Mouse (Mus musculus) myocyte (in vitro differentiated cells): ENCODE measurements at regions not wholly inside any gene's neighbourhood (a gene's known extent, or its start where the extent isn't known, plus 50 kb on each side); places are given as distances from the start of the nearest gene placed in this dataset.

Experiments
- H3K27me3 ChIP-seq: one replicate; pipeline ENCODE4 v1.6.1; 2011; ENCODE audit not compliant: control insufficient read depth, insufficient read depth, insufficient read length
- H3K36me3 ChIP-seq: one replicate; pipeline ENCODE4 v1.6.1; 2011; ENCODE audit not compliant: control insufficient read depth, insufficient read depth
- H3K4me2 ChIP-seq: one replicate; pipeline ENCODE4 v1.6.1; 2011; ENCODE audit warnings: low read depth, control low read depth
- H3K4me3 ChIP-seq: one replicate; pipeline ENCODE4 v1.5.1; 2011; ENCODE audit warnings: mild to moderate bottlenecking, control low read depth, moderate library complexity
- H3K79me2 ChIP-seq: one replicate; pipeline ENCODE4 v1.6.1; 2011; ENCODE audit not compliant: control insufficient read depth, insufficient read depth
- H3ac ChIP-seq: one replicate; pipeline ENCODE4 v1.6.1; 2011; ENCODE audit not compliant: control insufficient read depth, insufficient read length
- CEBPB ChIP-seq: IDR thresholded peaks from 2 replicates; pipeline ENCODE4 v1.6.1; 2011; ENCODE audit warnings: mild to moderate bottlenecking, moderate library complexity; ENCODE audit not compliant: poor library complexity, insufficient read depth, severe bottlenecking
- E2F4 ChIP-seq: IDR thresholded peaks from one replicate; pipeline ENCODE4 v1.6.1; 2011; ENCODE audit warnings: mild to moderate bottlenecking, control low read depth, moderate library complexity; ENCODE audit not compliant: insufficient read depth
- MAX ChIP-seq: IDR thresholded peaks from one replicate; pipeline ENCODE4 v1.6.1; 2011; ENCODE audit warnings: low read depth, mild to moderate bottlenecking, control low read depth
- MYOD1 ChIP-seq, 3 experiments: IDR thresholded peaks; one replicate each; pipeline ENCODE4 v1.6.1; 2011; ENCODE audit warnings: control low read depth in 2 of 3, low read depth in 2 of 3, mild to moderate bottlenecking in 2 of 3, moderate library complexity in 1 of 3; ENCODE audit not compliant: insufficient read length in 2 of 3, control insufficient read depth in 1 of 3
- MYOG ChIP-seq, 3 experiments: IDR thresholded peaks; one replicate each; pipeline ENCODE4 v1.6.1; 2011; ENCODE audit warnings: control low read depth in 2 of 3, low read depth in 2 of 3, mild to moderate bottlenecking in 2 of 3; ENCODE audit not compliant: insufficient read length in 2 of 3, control insufficient read depth in 1 of 3, insufficient read depth in 1 of 3
- POLR2A ChIP-seq: IDR thresholded peaks from one replicate; pipeline ENCODE4 v1.6.1; 2011; ENCODE audit warnings: low read depth, mild to moderate bottlenecking, control low read depth, moderate library complexity; ENCODE audit not compliant: insufficient read length
- POLR2AphosphoS2 ChIP-seq: IDR thresholded peaks from one replicate; pipeline ENCODE4 v1.6.1; 2011; ENCODE audit warnings: low read depth, control low read depth; ENCODE audit not compliant: insufficient read length
- REST ChIP-seq: IDR thresholded peaks from one replicate; pipeline ENCODE4 v1.6.1; 2011; ENCODE audit warnings: mild to moderate bottlenecking, control low read depth, moderate library complexity; ENCODE audit not compliant: insufficient read depth, insufficient read length
- SRF ChIP-seq: IDR thresholded peaks from one replicate; pipeline ENCODE4 v1.6.1; 2011; ENCODE audit warnings: low read depth; ENCODE audit not compliant: control insufficient read depth, insufficient read length
- TCF12 ChIP-seq: IDR thresholded peaks from one replicate; pipeline ENCODE4 v1.6.1; 2011; ENCODE audit warnings: mild to moderate bottlenecking, control low read depth; ENCODE audit not compliant: poor library complexity, insufficient read depth, severe bottlenecking
- TCF3 ChIP-seq: IDR thresholded peaks from one replicate; pipeline ENCODE4 v1.6.1; 2011; ENCODE audit warnings: low read depth, control low read depth; ENCODE audit not compliant: insufficient read length
- USF1 ChIP-seq: IDR thresholded peaks from one replicate; pipeline ENCODE4 v1.6.1; 2011; ENCODE audit warnings: low read depth, mild to moderate bottlenecking, control low read depth, moderate library complexity

- Histone ChIP-seq H3K27me3 (no peaks in the 10 kb centered on the region), H3K4me2 (no peak overlapping the region), H3K79me2 (no peaks in the 10 kb centered on the region), H3ac (no peak overlapping the region), H3K36me3 (no peaks in the 10 kb centered on the region), H3K4me3 (no peak overlapping the region)
- TF ChIP-seq USF1 (no peak), POLR2A (no peak), REST (no peak), CEBPB (no peak), E2F4 (no peak), TCF3 (no peak), POLR2AphosphoS2 (no peak)
Measured at GRCm38 (mm10) chr15:74413217-74413616, 222.9 kb downstream of the Mroh4 start.

GRCm38 (mm10) chr15:74412261-74412660, 223.9 kb downstream of the Mroh4 start:
- Histone ChIP-seq H3K4me2 (no peak overlapping the region), H3K27me3 (no peaks in the 10 kb centered on the region), H3K4me3 (no peak overlapping the region), H3K36me3 (no peaks in the 10 kb centered on the region), H3ac (no peak overlapping the region), H3K79me2 (no peaks in the 10 kb centered on the region)
- TF ChIP-seq MYOD1 (IDR thresholded peaks at IDR 0.05; ENCODE audit: control insufficient read depth in 1 of 3, insufficient read length in 2 of 3, low read depth in 2 of 3) (no peak), TCF3 (no peak), MAX (no peak), E2F4 (no peak), REST (no peak), SRF (no peak), POLR2AphosphoS2 (no peak), TCF12 (no peak), MYOG (IDR thresholded peaks at IDR 0.05; ENCODE audit: control insufficient read depth in 1 of 3, insufficient read depth in 1 of 3, insufficient read length in 2 of 3, low read depth in 2 of 3) (no peak), POLR2A (no peak), CEBPB (no peak), USF1 (no peak)

DNA sequence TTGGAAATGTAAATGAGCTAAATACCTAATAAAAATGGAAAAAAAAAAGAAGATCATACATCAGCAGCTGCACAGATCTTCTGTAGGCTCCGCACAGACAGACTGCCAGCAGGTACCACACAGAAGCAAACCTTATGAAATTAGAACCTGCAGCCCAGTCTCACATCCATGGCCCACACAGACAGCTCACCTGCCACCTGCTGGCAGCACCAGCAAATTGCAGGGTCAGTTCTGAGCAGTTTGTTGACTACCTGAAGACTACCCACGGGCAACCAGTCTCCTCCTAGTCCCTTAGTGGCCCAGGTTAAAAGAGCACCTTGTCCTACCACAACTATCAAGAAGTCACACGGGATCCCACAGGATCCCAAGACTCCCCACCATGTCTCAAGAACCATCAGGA, 225.1 kb downstream of the Mroh4 start:
- TF ChIP-seq TCF12 (no peak), MYOG (IDR thresholded peaks at IDR 0.05; ENCODE audit: control insufficient read depth in 1 of 3, insufficient read depth in 1 of 3, insufficient read length in 2 of 3, low read depth in 2 of 3) (no peak), E2F4 (no peak), USF1 (no peak), POLR2A (no peak), POLR2AphosphoS2 (no peak), MYOD1 (IDR thresholded peaks at IDR 0.05; ENCODE audit: control insufficient read depth in 1 of 3, insufficient read length in 2 of 3, low read depth in 2 of 3) (no peak)
- Histone ChIP-seq H3K27me3 (no peaks in the 10 kb centered on the region), H3K36me3 (no peaks in the 10 kb centered on the region), H3K79me2 (no peaks in the 10 kb centered on the region), H3K4me3 (no peak overlapping the region), H3K4me2 (no peak overlapping the region), H3ac (no peak overlapping the region)

GRCm38 (mm10) chr15:74404866-74405265, 231.3 kb downstream of the Mroh4 start:
- Histone ChIP-seq H3K27me3 (no peaks in the 10 kb centered on the region), H3K4me3 (no peak overlapping the region), H3ac (no peak overlapping the region), H3K79me2 (no peaks in the 10 kb centered on the region), H3K36me3 (no peaks in the 10 kb centered on the region), H3K4me2 (no peak overlapping the region)
- TF ChIP-seq TCF12 (no peak), MYOD1 (IDR thresholded peaks at IDR 0.05; ENCODE audit: control insufficient read depth in 1 of 3, insufficient read length in 2 of 3, low read depth in 2 of 3) (no peak)

- no peak overlapping the region for H3K4me3 ChIP-seq
- H3K79me2 ChIP-seq = no peaks in the 10 kb centered on the region
- no peak overlapping the region for H3K4me2 ChIP-seq
- TF ChIP-seq POLR2AphosphoS2 (no peak), REST (no peak), TCF12 (no peak), CEBPB (no peak), MYOD1 (IDR thresholded peaks at IDR 0.05; ENCODE audit: control insufficient read depth in 1 of 3, insufficient read length in 2 of 3, low read depth in 2 of 3) (no peak), POLR2A (no peak), MYOG (IDR thresholded peaks at IDR 0.05; ENCODE audit: control insufficient read depth in 1 of 3, insufficient read depth in 1 of 3, insufficient read length in 2 of 3, low read depth in 2 of 3) (no peak), USF1 (no peak), E2F4 (no peak), SRF (no peak), MAX (no peak), TCF3 (no peak)
- H3K27me3 ChIP-seq = no peaks in the 10 kb centered on the region
- H3ac ChIP-seq = no peak overlapping the region
- no peaks in the 10 kb centered on the region for H3K36me3 ChIP-seq
Measured at GRCm38 (mm10) chr15:74401275-74401674, 234.9 kb downstream of the Mroh4 start.
